Mouse (Mus musculus): ENCODE measurements around the gene Popdc2. TPM values are rescaled to one million over a fixed set of nuclear protein-coding genes. Genes with fewer than 3 reads are reported as not detected.

Gene Popdc2
- total and polyA plus RNA-seq, 3 experiments: 17.5 to 45.4 TPM; not detected in 1

- Histone ChIP-seq H3K79me2 (ENCODE audit: control insufficient read depth, insufficient read depth, low read length, poor library complexity) (peaks cover 11% of the 10 kb centered on the region), H3K27ac (ENCODE audit: control insufficient read depth, low read depth, low read length) (peak overlapping the region; percentile 100; the same call in 1 of the 2 replicates), H3K4me3 (ENCODE audit: control insufficient read depth in 1 of 2, insufficient read depth in 1 of 2, low read depth in 2 of 2, low read length in 2 of 2) (no peak overlapping the region), H3K27me3 (ENCODE audit: control insufficient read depth in 1 of 2, insufficient read depth in 2 of 2, low read length in 2 of 2) (no peaks in the 10 kb centered on the region), H3K36me3 (ENCODE audit: control insufficient read depth in 1 of 2, insufficient read depth in 2 of 2, low read length in 2 of 2) (peaks cover 0 to 43% of the 10 kb centered on the region in 2 experiments; a peak in 2 of 4 replicates), H3K4me1 (ENCODE audit: control insufficient read depth in 1 of 2, insufficient read depth in 2 of 2, low read length in 2 of 2) (peaks cover 31 to 61% of the 10 kb centered on the region in 2 experiments), H3K9ac (ENCODE audit: control insufficient read depth, low read depth, low read length, poor library complexity, severe bottlenecking) (no peak overlapping the region), H3K9me3 (replicated peaks; ENCODE audit: insufficient read depth, low read length) (no peaks in the 10 kb centered on the region)
- no peak for DNase-seq (ENCODE audit: low read depth, low spot score)
- no peak for TF ChIP-seq USF2 (IDR thresholded peaks at IDR 0.05; ENCODE audit: borderline replicate concordance in 1 of 2, insufficient read depth in 1 of 2, low read depth in 1 of 2, low read length in 2 of 2)
Measured at GRCm38 (mm10) chr16:38369000-38369399, 7.0 kb downstream of the Popdc2 start.

- Histone ChIP-seq H3K9ac (ENCODE audit: control insufficient read depth, low read depth, low read length, poor library complexity, severe bottlenecking) (peak overlapping the region; percentile 80), H3K4me1 (ENCODE audit: control insufficient read depth in 1 of 2, insufficient read depth in 2 of 2, low read length in 2 of 2) (peaks cover 31 to 59% of the 10 kb centered on the region in 2 experiments), H3K36me3 (ENCODE audit: control insufficient read depth in 1 of 2, insufficient read depth in 2 of 2, low read length in 2 of 2) (peaks cover 0 to 43% of the 10 kb centered on the region in 2 experiments; a peak in 2 of 4 replicates), H3K27ac (ENCODE audit: control insufficient read depth, low read depth, low read length) (peak overlapping the region; percentile 100), H3K4me3 (ENCODE audit: control insufficient read depth in 1 of 2, insufficient read depth in 1 of 2, low read depth in 2 of 2, low read length in 2 of 2) (no peak overlapping the region; a peak in 1 of 4 replicates), H3K27me3 (ENCODE audit: control insufficient read depth in 1 of 2, insufficient read depth in 2 of 2, low read length in 2 of 2) (no peaks in the 10 kb centered on the region), H3K79me2 (ENCODE audit: control insufficient read depth, insufficient read depth, low read length, poor library complexity) (peaks cover 14% of the 10 kb centered on the region), H3K9me3 (replicated peaks; ENCODE audit: insufficient read depth, low read length) (no peaks in the 10 kb centered on the region)
- TF ChIP-seq GABPA (IDR thresholded peaks at IDR 0.05; ENCODE audit: low read depth, low read length) (no peak), ZMIZ1 (IDR thresholded peaks at IDR 0.05; ENCODE audit: low read depth, low read length) (no peak), MYC (IDR thresholded peaks at IDR 0.05; ENCODE audit: low read depth, low read length) (no peak), CHD2 (IDR thresholded peaks at IDR 0.05; ENCODE audit: low read length) (no peak), MEF2A (IDR thresholded peaks at IDR 0.05; ENCODE audit: extremely low read depth, insufficient replicate concordance, low read depth, low read length, poor library complexity, severe bottlenecking) (no peak), EP300 (IDR thresholded peaks at IDR 0.05; ENCODE audit: low read depth in 1 of 2, low read length in 2 of 2) (no peak), RAD21 (IDR thresholded peaks at IDR 0.05; ENCODE audit: low read depth, low read length) (no peak), CTCF (IDR thresholded peaks at IDR 0.05 in 2 of 3, conservative IDR thresholded peaks at IDR 0.05 in 1 of 3; ENCODE audit: control insufficient read depth in 1 of 3, insufficient read depth in 1 of 3, low read depth in 2 of 3, low read length in 3 of 3, poor library complexity in 1 of 3, severe bottlenecking in 1 of 3) (no peak), BHLHE40 (IDR thresholded peaks at IDR 0.05; ENCODE audit: borderline replicate concordance, low read depth, low read length) (no peak), ZC3H11A (IDR thresholded peaks at IDR 0.05; ENCODE audit: low read depth, low read length) (no peak)
- no peak for DNase-seq (ENCODE audit: low read depth, low spot score)
Measured at GRCm38 (mm10) chr16:38369431-38369830, 7.4 kb downstream of the Popdc2 start.

- Histone ChIP-seq H3K4me3 (ENCODE audit: control insufficient read depth in 1 of 2, insufficient read depth in 1 of 2, low read depth in 2 of 2, low read length in 2 of 2) (peak overlapping the region; percentile 38 to 56; a peak in 2 of 4 replicates), H3K9me3 (replicated peaks; ENCODE audit: insufficient read depth, low read length) (no peaks in the 10 kb centered on the region), H3K9ac (ENCODE audit: control insufficient read depth, low read depth, low read length, poor library complexity, severe bottlenecking) (peak overlapping the region; percentile 80), H3K27ac (ENCODE audit: control insufficient read depth, low read depth, low read length) (peak overlapping the region; percentile 100), H3K27me3 (ENCODE audit: control insufficient read depth in 1 of 2, insufficient read depth in 2 of 2, low read length in 2 of 2) (no peaks in the 10 kb centered on the region), H3K4me1 (ENCODE audit: control insufficient read depth in 1 of 2, insufficient read depth in 2 of 2, low read length in 2 of 2) (peaks cover 31 to 59% of the 10 kb centered on the region in 2 experiments), H3K36me3 (ENCODE audit: control insufficient read depth in 1 of 2, insufficient read depth in 2 of 2, low read length in 2 of 2) (peaks cover 0 to 46% of the 10 kb centered on the region in 2 experiments; a peak in 2 of 4 replicates), H3K79me2 (ENCODE audit: control insufficient read depth, insufficient read depth, low read length, poor library complexity) (peaks cover 17% of the 10 kb centered on the region)
- TF ChIP-seq ZNF384 (IDR thresholded peaks at IDR 0.05; ENCODE audit: low read depth, low read length) (no peak), MAX (IDR thresholded peaks at IDR 0.05; ENCODE audit: low read length) (peak; percentile 22; the same call in 1 of the 2 replicates), POLR2A (IDR thresholded peaks at IDR 0.05; ENCODE audit: control insufficient read depth in 1 of 2, insufficient read depth in 1 of 2, low read depth in 1 of 2, low read length in 2 of 2, poor library complexity in 1 of 2) (no peak)
- peak; percentile 29 for DNase-seq (ENCODE audit: low read depth, low spot score)
Measured at GRCm38 (mm10) chr16:38369992-38370484, 8.0 kb downstream of the Popdc2 start.
